Mouse (Mus musculus) brain, embryonic 14.5 days (tissue): ENCODE results near the gene Krtap27-1.

ENCODE experiments used
- CTCF ChIP-seq: fragments of 200-500 bp; IDR thresholded peaks from 2 replicates; pipeline ENCODE4 v1.5.1; 2012; ENCODE audit warnings: inconsistent platforms, mild to moderate bottlenecking, moderate library complexity, borderline replicate concordance; ENCODE audit not compliant: insufficient read depth, insufficient read length; ENCODE audit errors: extremely low read depth
- POLR2A ChIP-seq: fragments of 200-500 bp; IDR thresholded peaks from 2 replicates; pipeline ENCODE4 v1.6.1; 2012; ENCODE audit warnings: mild to moderate bottlenecking, inconsistent platforms, borderline replicate concordance; ENCODE audit not compliant: poor library complexity, insufficient read depth, insufficient read length, severe bottlenecking; ENCODE audit errors: extremely low read depth

- TF ChIP-seq CTCF = no peak
- no peak for TF ChIP-seq POLR2A
Measured at GRCm38 (mm10) chr16:88651952-88652351, 19.5 kb downstream of the Krtap27-1 start.
